Mouse (Mus musculus): Measurements from ENCODE around the gene Entpd2.

GRCm38 (mm10) chr2:25398065-25398464 lies 2.4 kb downstream of the Entpd2 start:
- TF ChIP-seq POLR2A (IDR thresholded peaks at IDR 0.05; ENCODE audit: borderline replicate concordance, control insufficient read depth, low read depth, low read length) (no peak), CTCF (IDR thresholded peaks at IDR 0.05; ENCODE audit: control insufficient read depth, insufficient read depth, low read length) (no peak)

All from bone marrow, adult 2 months (tissue).